Mouse (Mus musculus): Measurements from ENCODE around the gene Dcaf4. TPM values are rescaled to one million over a fixed set of nuclear protein-coding genes. Genes with fewer than 3 reads are reported as not detected.

Dcaf4 gene
- 19.8 and 20.6 TPM in 2 replicates for polyA plus RNA-seq (2015; fragmentation: Nextera tagmentation; extraction: Ambion mirVana)

GRCm38 (mm10) chr12:83520311-83520890, at the start of gene Dcaf4:
Gene Dcaf4 (plus strand): TSS chr12:83520466.
- no peaks in the 10 kb centered on the region for H3K36me3 ChIP-seq (ENCODE audit: insufficient read depth, low read length)
- peak; percentile 97 for ATAC-seq (replicated peaks; ENCODE audit: low FRiP score, low read depth)
- H3K9ac ChIP-seq (ENCODE audit: low read depth, low read length) = peak within 1 kb of the TSS; percentile 56
- H3K27ac ChIP-seq = peak within 1 kb of the TSS; percentile 43; the same call in 1 of the 2 replicates
- under 1% methylated on average over 32 of the region's 32 CpGs for WGBS
- peak within 1 kb of the TSS; percentile 57 for H3K4me3 ChIP-seq (replicated peaks; ENCODE audit: low read depth, low read length)
- DNase-seq (ENCODE audit: low spot score) = peak; percentile 98
- no peaks in the 10 kb centered on the region for H3K27me3 ChIP-seq (ENCODE audit: insufficient read depth, low read length)
- H3K4me2 ChIP-seq (ENCODE audit: low read length) = peak within 1 kb of the TSS; percentile 56
- H3K4me1 ChIP-seq (replicated peaks; ENCODE audit: insufficient read depth, low read length) = no peaks in the 10 kb centered on the region
- peak; percentile 42 for TF ChIP-seq CTCF (IDR thresholded peaks at IDR 0.05; ENCODE audit: low read depth)
- H3K9me3 ChIP-seq (replicated peaks; ENCODE audit: low read length) = no peaks in the 10 kb centered on the region

- WGBS = 68% methylated on average over 7 of the region's 7 CpGs
- no peak for TF ChIP-seq CTCF (IDR thresholded peaks at IDR 0.05; ENCODE audit: low read depth)
- Histone ChIP-seq H3K4me2 (ENCODE audit: low read length) (no peak overlapping the region), H3K27me3 (ENCODE audit: insufficient read depth, low read length) (no peaks in the 10 kb centered on the region), H3K9ac (ENCODE audit: low read depth, low read length) (no peak overlapping the region), H3K4me3 (replicated peaks; ENCODE audit: low read depth, low read length) (no peak overlapping the region), H3K36me3 (ENCODE audit: insufficient read depth, low read length) (no peaks in the 10 kb centered on the region), H3K9me3 (replicated peaks; ENCODE audit: low read length) (no peaks in the 10 kb centered on the region), H3K4me1 (replicated peaks; ENCODE audit: insufficient read depth, low read length) (peaks cover 9% of the 10 kb centered on the region; the same call in 1 of the 2 replicates), H3K27ac (no peak overlapping the region)
- ATAC-seq (replicated peaks; ENCODE audit: low FRiP score, low read depth) (no peak), DNase-seq (ENCODE audit: low spot score) (no peak)
Measured at GRCm38 (mm10) chr12:83471760-83472159, 48.5 kb upstream of the Dcaf4 start.

- Histone ChIP-seq H3K4me3 (replicated peaks; ENCODE audit: low read depth, low read length) (no peak overlapping the region), H3K4me1 (replicated peaks; ENCODE audit: insufficient read depth, low read length) (peaks cover 5% of the 10 kb centered on the region; the same call in 1 of the 2 replicates), H3K4me2 (ENCODE audit: low read length) (no peak overlapping the region), H3K9ac (ENCODE audit: low read depth, low read length) (no peak overlapping the region), H3K27ac (no peak overlapping the region), H3K9me3 (replicated peaks; ENCODE audit: low read length) (no peaks in the 10 kb centered on the region), H3K27me3 (ENCODE audit: insufficient read depth, low read length) (no peaks in the 10 kb centered on the region), H3K36me3 (ENCODE audit: insufficient read depth, low read length) (no peaks in the 10 kb centered on the region)
- DNase-seq (ENCODE audit: low spot score) = no peak
- 23% methylated on average over 5 of the region's 5 CpGs for WGBS
- no peak for ATAC-seq (replicated peaks; ENCODE audit: low FRiP score, low read depth)
- TF ChIP-seq CTCF (IDR thresholded peaks at IDR 0.05; ENCODE audit: low read depth) = no peak
Measured at GRCm38 (mm10) chr12:83473987-83474600, 46.2 kb upstream of the Dcaf4 start.

GRCm38 (mm10) chr12:83475419-83475818, 44.8 kb upstream of the Dcaf4 start:
- no peak overlapping the region for H3K27ac ChIP-seq
- no peak for ATAC-seq (replicated peaks; ENCODE audit: low FRiP score, low read depth)

GRCm38 (mm10) chr12:83476277-83476676, 44.0 kb upstream of the Dcaf4 start:
- H3K4me1 ChIP-seq (replicated peaks; ENCODE audit: insufficient read depth, low read length) = peaks cover 5% of the 10 kb centered on the region; the same call in 1 of the 2 replicates
- no peak overlapping the region for H3K4me2 ChIP-seq (ENCODE audit: low read length)
- no peaks in the 10 kb centered on the region for H3K36me3 ChIP-seq (ENCODE audit: insufficient read depth, low read length)
- WGBS = 83% methylated on average over 10 of the region's 10 CpGs
- no peaks in the 10 kb centered on the region for H3K27me3 ChIP-seq (ENCODE audit: insufficient read depth, low read length)
- no peak for TF ChIP-seq CTCF (IDR thresholded peaks at IDR 0.05; ENCODE audit: low read depth)
- H3K27ac ChIP-seq = no peak overlapping the region
- H3K9me3 ChIP-seq (replicated peaks; ENCODE audit: low read length) = no peaks in the 10 kb centered on the region
- H3K4me3 ChIP-seq (replicated peaks; ENCODE audit: low read depth, low read length) = no peak overlapping the region
- DNase-seq (ENCODE audit: low spot score) (no peak), ATAC-seq (replicated peaks; ENCODE audit: low FRiP score, low read depth) (no peak)
- no peak overlapping the region for H3K9ac ChIP-seq (ENCODE audit: low read depth, low read length)

More at GRCm38 (mm10) chr12:83475419-83475818, 44.8 kb upstream of the Dcaf4 start:
- 18% methylated on average over 6 of the region's 6 CpGs for WGBS
- H3K27me3 ChIP-seq (ENCODE audit: insufficient read depth, low read length) = no peaks in the 10 kb centered on the region
- H3K36me3 ChIP-seq (ENCODE audit: insufficient read depth, low read length) = no peaks in the 10 kb centered on the region
- H3K4me2 ChIP-seq (ENCODE audit: low read length) = no peak overlapping the region
- H3K4me1 ChIP-seq (replicated peaks; ENCODE audit: insufficient read depth, low read length) = peaks cover 5% of the 10 kb centered on the region; the same call in 1 of the 2 replicates
- H3K9me3 ChIP-seq (replicated peaks; ENCODE audit: low read length) = no peaks in the 10 kb centered on the region
- TF ChIP-seq CTCF (IDR thresholded peaks at IDR 0.05; ENCODE audit: low read depth) = no peak
- no peak for DNase-seq (ENCODE audit: low spot score)
- H3K9ac ChIP-seq (ENCODE audit: low read depth, low read length) = no peak overlapping the region
- H3K4me3 ChIP-seq (replicated peaks; ENCODE audit: low read depth, low read length) = no peak overlapping the region

- Histone ChIP-seq H3K9me3 (replicated peaks; ENCODE audit: low read length) (no peaks in the 10 kb centered on the region), H3K9ac (ENCODE audit: low read depth, low read length) (no peak overlapping the region), H3K27me3 (ENCODE audit: insufficient read depth, low read length) (no peaks in the 10 kb centered on the region), H3K4me1 (replicated peaks; ENCODE audit: insufficient read depth, low read length) (peaks cover 1% of the 10 kb centered on the region; the same call in 1 of the 2 replicates), H3K4me3 (replicated peaks; ENCODE audit: low read depth, low read length) (no peak overlapping the region), H3K36me3 (ENCODE audit: insufficient read depth, low read length) (no peaks in the 10 kb centered on the region), H3K4me2 (ENCODE audit: low read length) (no peak overlapping the region), H3K27ac (no peak overlapping the region)
- ATAC-seq (replicated peaks; ENCODE audit: low FRiP score, low read depth) (no peak), DNase-seq (ENCODE audit: low spot score) (no peak)
- TF ChIP-seq CTCF (IDR thresholded peaks at IDR 0.05; ENCODE audit: low read depth) = no peak
- 74% methylated on average over 1 of the region's 1 CpGs for WGBS
Measured at GRCm38 (mm10) chr12:83479140-83479539, 41.1 kb upstream of the Dcaf4 start.

All from kidney, postnatal 0 days (tissue).